8 mouse cellular contexts compared by ENCODE assay signal in the genomic region with DNA sequence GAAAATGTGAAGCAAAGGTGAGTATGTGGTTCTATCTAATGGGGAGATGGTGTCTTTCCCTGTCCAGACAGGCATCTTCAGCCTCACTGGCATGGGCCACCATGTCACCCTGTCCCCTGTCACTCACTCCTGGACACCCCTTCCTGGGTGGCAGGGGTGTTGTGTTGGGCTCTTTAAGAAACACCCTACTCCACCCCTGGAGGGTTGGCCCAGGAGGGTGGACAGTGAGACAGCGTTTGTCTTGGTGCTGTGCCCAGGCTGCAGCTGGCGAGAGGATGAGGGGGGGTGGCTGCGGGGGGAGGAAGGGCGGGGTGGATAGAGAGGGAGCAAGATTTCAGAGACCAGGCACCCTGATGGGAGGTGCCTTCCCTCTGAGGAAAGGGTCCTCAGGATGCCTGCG. TPM values are rescaled to one million over a fixed set of nuclear protein-coding genes. Genes with fewer than 3 reads are reported as not detected.
DNase-seq lines count a peak whose midpoint lies in the region; ATAC-seq and TF ChIP-seq lines count a peak whose summit lies in the region.
"Had no signal": no experiment of that assay in that cellular context is flagged by ENCODE, and none has a peak within 500 bp of the region (broad histone marks: within the 10 kb centered on the region; RNA-seq: fewer than 3 reads in every experiment).

No protein-coding gene starts in this region.

- WGBS in heart, embryonic 13.5 days = 34% methylated on average over 5 of the region's 5 CpGs
- WGBS in small intestine, adult 2 months = 6% methylated on average over 5 of the region's 5 CpGs

- no peak for ATAC-seq in heart, embryonic 13.5 days (ENCODE audit: extremely low read depth, insufficient number of reproducible peaks, low FRiP score, low TSS enrichment)
- ATAC-seq in granulocyte monocyte progenitor cell, adult 5-6 weeks (replicated peaks; ENCODE audit: poor library complexity, severe bottlenecking) = no peak

- 0 out of 2 replicates have a peak, but pooled peaks cover 15% of the 10 kb centered on the region for H3K27me3 ChIP-seq in heart, embryonic 13.5 days (replicated peaks)
- no peaks in the 10 kb centered on the region for H3K27me3 ChIP-seq in small intestine, adult 2 months (ENCODE audit: control insufficient read depth, insufficient read depth, low read length)

- peak overlapping the region; percentile 68 for H3K9ac ChIP-seq in heart, embryonic 13.5 days
- H3K9ac ChIP-seq: liver, embryonic 15.5 days had no signal

- peaks cover 44% of the 10 kb centered on the region for H3K36me3 ChIP-seq in heart, embryonic 13.5 days
- H3K36me3 ChIP-seq in small intestine, adult 2 months (ENCODE audit: control insufficient read depth, insufficient read depth, low read length) = no peaks in the 10 kb centered on the region
- H3K36me3 ChIP-seq: liver, embryonic 15.5 days had no signal

- peak overlapping the region; percentile 38 for H3K4me3 ChIP-seq in heart, embryonic 13.5 days
- no peak overlapping the region for H3K4me3 ChIP-seq in small intestine, adult 2 months (ENCODE audit: low read depth, low read length)
- H3K4me3 ChIP-seq: liver, embryonic 15.5 days had no signal

- H3K4me1 ChIP-seq in heart, embryonic 13.5 days = peaks cover 91% of the 10 kb centered on the region
- peaks cover 42% of the 10 kb centered on the region for H3K4me1 ChIP-seq in small intestine, adult 2 months (ENCODE audit: control insufficient read depth, insufficient read depth, insufficient read length, low read length)

- peak overlapping the region; percentile 98 for H3K27ac ChIP-seq in heart, embryonic 13.5 days (replicated peaks)
- H3K27ac ChIP-seq in small intestine, adult 2 months (ENCODE audit: insufficient read depth, low read depth, low read length) = 0 out of 2 replicates have a peak overlapping the region, but pooled peaks have one; percentile 19
- H3K27ac ChIP-seq: liver, embryonic 15.5 days had no signal

- H3K4me2 ChIP-seq in heart, embryonic 13.5 days = peak overlapping the region; percentile 89
- H3K4me2 ChIP-seq: liver, embryonic 15.5 days had no signal

- peak; percentile 72 for DNase-seq in MN1 (ENCODE audit: low spot score)
- DNase-seq in adrenal gland, adult 8-10 months = peak; percentile 71
- DNase-seq in kidney, postnatal 10 days = peak; percentile 85
- no peak for DNase-seq in embryo, embryonic 9.5 days (ENCODE audit: extremely low spot score)

- TF ChIP-seq POLR2A in small intestine, adult 2 months (IDR thresholded peaks at IDR 0.05; ENCODE audit: low read depth, low read length) = no peak

- TF ChIP-seq CTCF in small intestine, adult 2 months (IDR thresholded peaks at IDR 0.05; ENCODE audit: extremely low read depth, insufficient read length, insufficient replicate concordance, low read depth, low read length) = no peak

- no peaks in the 10 kb centered on the region for H3K9me3 ChIP-seq in heart, embryonic 13.5 days
- H3K9me3 ChIP-seq: liver, embryonic 15.5 days had no signal

RNA-seq across cellular contexts. Expression of gene Tns2, which starts 5.1 kb away (rescaled TPM):
- 100 to 1,000 TPM in 2 of 4 experiments, 10 to 100 TPM in 2; 77.5 to 129 (median 107) TPM for total RNA-seq in adrenal gland, adult 8-10 months (2022)
- polyA plus RNA-seq in heart, embryonic 13.5 days (2015; fragmentation: Nextera tagmentation; extraction: Ambion mirVana) = 26.3 and 32.5 TPM in 2 replicates
- 26.4 and 42.5 TPM in 2 replicates for polyA plus RNA-seq in small intestine, adult 2 months (2012; rRNA removed)
- total RNA-seq in granulocyte monocyte progenitor cell, adult 5-6 weeks (2014; fragmentation: Nextera tagmentation) = 0.17 TPM in 1 of 2 replicates, not detected in the other
- not detected in 2 replicates for total RNA-seq in granulocyte monocyte progenitor cell, adult 5-6 weeks (2017)

RNA-seq across cellular contexts. Expression of gene Spryd3, which starts 30.7 kb away (rescaled TPM):
- total RNA-seq in adrenal gland, adult 8-10 months (2022) = 10 to 100 TPM; 46.6 to 70.4 (median 57.7) TPM
- polyA plus RNA-seq in heart, embryonic 13.5 days (2015; fragmentation: Nextera tagmentation; extraction: Ambion mirVana) = 19.5 and 20.0 TPM in 2 replicates
- polyA plus RNA-seq in small intestine, adult 2 months (2012; rRNA removed) = 22.7 and 48.8 TPM in 2 replicates
- total RNA-seq in granulocyte monocyte progenitor cell, adult 5-6 weeks (2014; fragmentation: Nextera tagmentation) = 10.9 and 12.6 TPM in 2 replicates
- 13.2 and 24.2 TPM in 2 replicates for total RNA-seq in granulocyte monocyte progenitor cell, adult 5-6 weeks (2017)

RNA-seq across cellular contexts. Expression of gene Eif4b, which starts 31.8 kb away (rescaled TPM):
- 100 to 1,000 TPM; 232 to 294 (median 272) TPM for total RNA-seq in adrenal gland, adult 8-10 months (2022)
- 65.7 and 72.3 TPM in 2 replicates for polyA plus RNA-seq in heart, embryonic 13.5 days (2015; fragmentation: Nextera tagmentation; extraction: Ambion mirVana)
- 22.7 and 54.7 TPM in 2 replicates for polyA plus RNA-seq in small intestine, adult 2 months (2012; rRNA removed)
- total RNA-seq in granulocyte monocyte progenitor cell, adult 5-6 weeks (2014; fragmentation: Nextera tagmentation) = 244 and 264 TPM in 2 replicates
- total RNA-seq in granulocyte monocyte progenitor cell, adult 5-6 weeks (2017) = 450 TPM in 2 replicates

RNA-seq across cellular contexts. Expression of gene Igfbp6, which starts 38.8 kb away (rescaled TPM):
- 10 to 100 TPM; 37.0 to 63.8 (median 49.2) TPM for total RNA-seq in adrenal gland, adult 8-10 months (2022)
- polyA plus RNA-seq in heart, embryonic 13.5 days (2015; fragmentation: Nextera tagmentation; extraction: Ambion mirVana) = 3.5 and 3.7 TPM in 2 replicates
- polyA plus RNA-seq in small intestine, adult 2 months (2012; rRNA removed) = 5.4 and 22.3 TPM in 2 replicates
- total RNA-seq in granulocyte monocyte progenitor cell, adult 5-6 weeks (2014; fragmentation: Nextera tagmentation) = not detected in 2 replicates
- total RNA-seq in granulocyte monocyte progenitor cell, adult 5-6 weeks (2017) = not detected in 2 replicates

RNA-seq across cellular contexts. Expression of gene Soat2, which starts 45.0 kb away (rescaled TPM):
- under 1 TPM; 0.15 to 0.43 (median 0.26) TPM for total RNA-seq in adrenal gland, adult 8-10 months (2022)
- polyA plus RNA-seq in heart, embryonic 13.5 days (2015; fragmentation: Nextera tagmentation; extraction: Ambion mirVana) = 0.53 and 1.5 TPM in 2 replicates
- polyA plus RNA-seq in small intestine, adult 2 months (2012; rRNA removed) = 94.1 and 454 TPM in 2 replicates
- 0.85 and 0.97 TPM in 2 replicates for total RNA-seq in granulocyte monocyte progenitor cell, adult 5-6 weeks (2014; fragmentation: Nextera tagmentation)
- 0.15 and 0.56 TPM in 2 replicates for total RNA-seq in granulocyte monocyte progenitor cell, adult 5-6 weeks (2017)

Comparison
In these comparisons a context has a peak if more than half of its experiments do, and no peak if none do; other contexts are left out.
1. RNA of gene Tns2, which starts 5.1 kb away (total RNA-seq): 77.5 to 129 TPM in adrenal gland, adult 8-10 months; 0.17 TPM in granulocyte monocyte progenitor cell, adult 5-6 weeks; every median in the first group is over 10 times any median in the second.